Mouse (Mus musculus) spleen, adult 2 months (tissue): ENCODE measurements around the gene Fam196b.

Experiments
- CTCF ChIP-seq: fragments of 200-500 bp; IDR thresholded peaks from 2 replicates; pipeline ENCODE4 v1.5.1; 2011; ENCODE audit warnings: mild to moderate bottlenecking, inconsistent platforms; ENCODE audit not compliant: insufficient read depth, insufficient read length, insufficient replicate concordance; ENCODE audit errors: extremely low read depth
- POLR2A ChIP-seq: fragments of 200-500 bp; IDR thresholded peaks from 2 replicates; pipeline ENCODE4 v1.6.1; 2011; ENCODE audit warnings: low read depth, low read length, inconsistent platforms

DNA sequence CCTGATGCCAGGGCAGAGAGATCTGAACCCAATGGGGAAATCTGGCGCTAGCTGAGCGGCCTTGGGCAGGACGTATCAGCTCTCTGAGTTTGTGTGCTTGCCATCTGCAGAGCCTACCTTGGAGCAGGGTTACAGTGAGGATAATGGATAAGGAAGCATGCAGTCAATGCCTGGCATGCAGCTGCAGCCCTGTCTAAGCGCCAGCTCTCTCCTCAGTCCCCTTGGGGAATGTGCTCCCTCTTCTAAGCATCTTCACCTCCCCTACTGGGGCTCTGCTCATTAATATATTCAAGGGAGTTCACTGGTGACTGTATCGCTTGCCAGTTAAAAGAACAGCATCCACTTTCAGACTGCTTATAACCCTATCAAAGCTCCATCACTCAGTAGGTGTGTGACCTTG is 29.7 kb downstream of the Fam196b start:
- TF ChIP-seq CTCF (no peak), POLR2A (no peak)
